Mouse (Mus musculus) lung, postnatal 25 days (tissue): Measurements from ENCODE around the gene Miga2.

ENCODE experiments used
- DNase-seq: peaks from one replicate; pipeline ENCODE4 v3.0.0; 2022; ENCODE audit warnings: low spot score

The Miga2 gene

GRCm38 (mm10) chr2:30363773-30364650, at the start of gene Miga2:
TSS of gene Miga2 (plus strand) at chr2:30364233.
- peak; percentile 100 for DNase-seq

DNA sequence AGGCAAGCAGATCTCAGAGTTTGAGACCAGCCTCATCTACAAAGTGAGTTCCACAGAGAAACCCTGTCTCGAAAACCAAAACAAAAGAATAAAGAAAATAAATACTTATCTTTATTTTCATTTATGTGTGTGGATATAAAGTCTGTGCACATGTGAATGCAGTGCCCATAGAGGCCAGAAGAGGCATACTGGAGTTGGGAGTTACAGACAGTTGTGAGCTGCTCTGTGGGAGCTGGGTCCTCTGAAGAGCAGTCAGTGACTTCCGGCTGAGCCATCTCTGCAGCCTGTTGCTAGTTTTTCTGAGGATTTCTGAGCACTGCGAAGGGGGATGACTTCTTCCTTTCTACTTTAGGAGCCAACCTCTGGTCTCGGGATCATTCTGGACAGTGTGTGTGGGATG, 47.9 kb upstream of the Miga2 start:
- no peak for DNase-seq

DNA sequence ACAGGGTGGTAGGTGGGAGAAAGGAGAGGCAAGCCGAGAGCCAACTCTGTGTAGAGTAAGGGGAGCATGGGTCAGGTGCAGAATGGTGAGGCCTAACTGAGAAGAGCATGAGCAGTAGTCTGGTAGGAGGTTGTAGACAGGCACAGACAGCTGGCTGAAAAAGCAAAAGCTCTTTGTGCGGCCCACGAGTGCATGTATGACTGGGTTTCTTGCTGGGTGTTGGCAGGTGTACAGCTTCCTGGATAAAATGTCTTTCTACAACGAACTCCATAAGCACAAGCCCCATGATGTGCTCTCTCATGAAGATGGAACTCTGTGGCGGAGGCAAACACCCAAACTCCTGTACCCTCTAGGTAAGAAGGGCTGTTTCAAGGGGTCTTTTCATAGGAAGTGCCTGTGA, 47.1 kb upstream of the Miga2 start:
- DNase-seq, result no peak

GRCm38 (mm10) chr2:30319260-30319659, 44.8 kb upstream of the Miga2 start:
- no peak for DNase-seq

DNA sequence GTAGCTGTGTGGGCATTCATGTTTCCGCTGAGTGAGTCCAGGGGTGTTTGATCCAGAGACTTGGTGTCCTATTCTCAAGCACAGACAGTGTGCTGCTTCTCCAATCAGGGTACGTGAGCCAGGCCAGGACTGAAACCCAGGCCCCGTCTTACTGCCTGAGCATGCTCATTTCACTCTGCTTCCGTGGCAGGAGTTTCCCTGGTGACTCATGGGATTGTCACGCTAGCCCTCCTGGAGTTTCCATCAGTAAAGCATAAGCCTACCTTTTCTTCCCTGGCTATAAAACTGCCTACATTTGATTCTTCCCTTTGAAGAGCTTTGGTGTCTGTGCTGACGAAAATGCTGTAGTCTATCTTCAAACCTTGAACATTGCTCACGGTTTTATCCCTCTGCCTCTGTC, 40.9 kb upstream of the Miga2 start:
- DNase-seq, result no peak

- DNase-seq, result no peak
These were observed 38.7 kb upstream of the Miga2 start for GRCm38 (mm10) chr2:30325296-30325695.

- DNase-seq, result no peak
These were observed 36.8 kb upstream of the Miga2 start for GRCm38 (mm10) chr2:30327276-30327675.

DNA sequence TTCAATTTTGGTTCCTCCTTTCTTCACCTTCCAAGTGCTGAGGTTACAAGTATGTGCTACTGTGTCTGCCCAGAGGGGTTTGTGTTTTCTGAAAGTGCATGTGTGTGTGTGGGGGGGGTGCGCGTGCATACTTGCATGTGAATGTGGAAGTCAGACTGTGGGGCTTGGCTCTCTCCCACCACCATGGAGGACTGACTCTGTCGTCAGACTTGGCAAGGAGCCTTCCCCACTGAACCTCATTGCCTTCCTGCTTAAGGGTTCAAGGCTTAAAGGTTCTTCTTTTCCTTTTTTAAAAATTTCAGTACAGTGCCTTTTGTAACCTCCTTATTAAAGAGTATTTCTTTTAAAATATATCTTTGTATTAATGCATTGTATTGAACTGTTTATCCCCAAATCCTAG, 35.2 kb upstream of the Miga2 start:
- DNase-seq, result no peak

DNA sequence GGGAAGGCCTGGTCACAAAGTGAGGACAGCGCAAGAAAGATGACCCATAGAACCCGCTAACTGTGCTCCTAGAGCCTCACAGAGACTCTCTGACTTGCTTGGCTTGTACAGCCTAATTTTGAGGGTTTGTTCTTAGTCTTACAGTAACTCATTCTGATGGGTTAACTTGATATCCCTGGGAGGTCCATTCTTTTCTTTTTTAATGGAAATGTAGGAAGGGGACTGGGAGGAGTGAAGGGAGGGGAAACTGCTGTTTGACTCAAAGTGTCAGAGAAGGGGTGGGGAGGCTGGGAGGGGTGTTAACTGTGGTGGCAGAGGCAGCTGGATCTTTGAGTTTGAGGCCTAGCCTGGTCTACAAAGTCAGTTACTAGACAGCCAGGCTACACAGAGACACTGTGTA, 28.7 kb upstream of the Miga2 start:
- no peak for DNase-seq

- DNase-seq, result no peak
These were observed 27.7 kb upstream of the Miga2 start for GRCm38 (mm10) chr2:30336174-30336915.

DNA sequence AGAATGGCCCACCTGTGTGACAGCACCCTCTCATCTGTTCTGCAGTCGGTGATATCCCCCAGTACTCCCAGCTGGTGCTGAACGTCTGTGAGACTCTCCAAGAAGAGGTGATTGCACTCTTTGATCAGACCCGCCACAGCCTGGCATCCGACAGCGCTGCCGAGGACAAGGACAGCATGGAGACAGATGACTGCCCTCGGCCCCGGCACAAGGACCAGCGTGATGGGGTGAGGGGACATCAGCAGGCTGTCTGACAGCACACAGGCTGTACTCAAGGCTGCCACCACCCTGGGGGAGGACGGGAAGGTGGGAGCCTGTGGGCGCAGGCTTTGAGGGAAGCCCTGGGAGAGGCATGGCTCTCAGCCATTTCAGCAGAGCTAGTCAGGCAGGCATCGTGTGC, 26.9 kb upstream of the Miga2 start:
- no peak for DNase-seq

DNA sequence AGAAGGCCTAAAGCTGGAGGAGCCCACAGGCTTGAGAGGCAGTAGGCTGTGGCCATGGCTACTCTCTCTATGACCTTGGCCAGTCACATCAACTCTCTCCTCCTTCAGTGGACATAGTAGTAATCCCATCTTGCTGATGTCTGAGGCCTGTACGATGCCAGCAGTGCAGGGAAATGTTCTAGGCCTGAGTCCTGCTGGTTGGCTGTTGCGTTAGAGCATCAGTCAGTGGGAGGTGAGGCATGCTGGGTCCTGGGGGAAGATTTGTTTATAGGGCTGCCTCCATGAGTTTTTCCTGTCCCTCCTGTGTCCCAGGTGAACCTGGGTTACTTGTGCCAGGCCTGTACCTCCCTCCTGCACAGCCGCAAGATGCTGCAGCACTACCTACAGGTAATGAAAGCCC, 22.0 kb upstream of the Miga2 start:
- no peak for DNase-seq

- no peak for DNase-seq
These were observed 21.5 kb upstream of the Miga2 start for GRCm38 (mm10) chr2:30342544-30342943.

DNA sequence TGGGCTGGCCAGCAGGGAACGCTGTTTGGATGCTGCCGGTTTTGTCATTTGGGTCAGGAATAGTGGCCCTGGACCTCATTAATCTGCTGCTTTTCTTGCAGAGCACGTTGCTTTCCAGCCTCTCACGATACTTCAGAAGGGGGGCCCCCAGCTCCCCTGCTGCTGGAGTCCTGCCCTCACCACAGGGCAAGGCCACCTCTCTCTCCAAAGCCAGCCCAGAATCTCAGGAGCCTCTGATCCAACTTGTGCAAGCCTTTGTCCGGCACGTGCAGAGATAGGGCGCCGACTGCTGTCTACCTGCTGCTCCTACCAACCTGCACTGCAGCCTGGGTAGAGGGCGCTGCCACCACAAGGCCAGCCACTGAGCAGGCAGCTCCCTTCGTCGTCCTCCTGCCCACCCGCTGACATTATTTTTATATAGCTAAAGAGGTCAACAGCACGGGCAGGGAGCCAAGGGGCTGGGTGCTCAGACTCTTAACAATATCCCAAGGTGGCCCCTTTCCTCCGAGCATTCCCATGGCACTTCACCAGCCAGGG, 20.4 kb upstream of the Miga2 start:
- DNase-seq, result no peak

- no peak for DNase-seq
These were observed 17.9 kb upstream of the Miga2 start for GRCm38 (mm10) chr2:30345971-30346676.

- no peak for DNase-seq
These were observed 14.8 kb upstream of the Miga2 start for GRCm38 (mm10) chr2:30349196-30349595.

DNA sequence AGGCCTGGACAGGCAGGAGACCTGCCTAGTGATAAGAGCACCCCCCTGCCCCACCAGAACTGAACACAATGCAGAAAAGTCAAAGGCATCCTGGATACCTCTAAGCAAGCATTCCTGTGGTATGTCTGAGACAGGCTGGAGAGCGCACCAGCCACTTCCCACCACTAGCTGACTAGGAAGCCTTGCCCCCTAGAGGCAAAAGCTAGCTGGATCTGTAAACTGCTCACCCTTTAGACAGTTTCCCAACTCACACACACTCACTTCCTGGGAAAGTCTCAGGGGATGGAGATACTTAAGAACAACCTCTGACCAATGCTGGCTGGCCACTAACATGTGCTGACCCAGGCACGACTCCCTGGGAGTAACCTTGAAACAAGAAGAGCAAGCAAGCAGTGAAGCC, 12.9 kb upstream of the Miga2 start:
- no peak for DNase-seq

GRCm38 (mm10) chr2:30355861-30356260, 8.2 kb upstream of the Miga2 start:
- DNase-seq, result no peak

DNA sequence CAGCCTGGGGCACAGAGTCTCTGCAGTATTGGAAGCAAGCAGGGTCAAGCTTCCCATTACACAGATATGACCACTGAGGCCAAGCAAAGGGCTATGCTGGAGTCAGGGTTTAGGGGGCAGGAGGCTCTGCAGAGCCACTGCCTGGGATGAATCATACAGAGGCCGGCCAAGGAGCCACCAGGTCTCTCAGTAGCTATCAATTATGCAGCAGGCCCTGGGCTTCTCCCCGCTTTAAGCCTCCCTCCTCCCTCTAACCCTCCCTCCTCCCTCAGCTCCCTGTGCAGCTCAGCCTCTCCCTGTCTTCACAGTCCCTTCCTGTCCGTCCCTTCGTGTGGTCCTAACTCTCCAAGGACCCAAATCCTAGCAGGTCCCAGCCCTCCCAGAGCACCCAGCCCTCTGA, 7.8 kb upstream of the Miga2 start:
- DNase-seq, result no peak

GRCm38 (mm10) chr2:30356906-30357305, 7.1 kb upstream of the Miga2 start:
- DNase-seq, result no peak

DNA sequence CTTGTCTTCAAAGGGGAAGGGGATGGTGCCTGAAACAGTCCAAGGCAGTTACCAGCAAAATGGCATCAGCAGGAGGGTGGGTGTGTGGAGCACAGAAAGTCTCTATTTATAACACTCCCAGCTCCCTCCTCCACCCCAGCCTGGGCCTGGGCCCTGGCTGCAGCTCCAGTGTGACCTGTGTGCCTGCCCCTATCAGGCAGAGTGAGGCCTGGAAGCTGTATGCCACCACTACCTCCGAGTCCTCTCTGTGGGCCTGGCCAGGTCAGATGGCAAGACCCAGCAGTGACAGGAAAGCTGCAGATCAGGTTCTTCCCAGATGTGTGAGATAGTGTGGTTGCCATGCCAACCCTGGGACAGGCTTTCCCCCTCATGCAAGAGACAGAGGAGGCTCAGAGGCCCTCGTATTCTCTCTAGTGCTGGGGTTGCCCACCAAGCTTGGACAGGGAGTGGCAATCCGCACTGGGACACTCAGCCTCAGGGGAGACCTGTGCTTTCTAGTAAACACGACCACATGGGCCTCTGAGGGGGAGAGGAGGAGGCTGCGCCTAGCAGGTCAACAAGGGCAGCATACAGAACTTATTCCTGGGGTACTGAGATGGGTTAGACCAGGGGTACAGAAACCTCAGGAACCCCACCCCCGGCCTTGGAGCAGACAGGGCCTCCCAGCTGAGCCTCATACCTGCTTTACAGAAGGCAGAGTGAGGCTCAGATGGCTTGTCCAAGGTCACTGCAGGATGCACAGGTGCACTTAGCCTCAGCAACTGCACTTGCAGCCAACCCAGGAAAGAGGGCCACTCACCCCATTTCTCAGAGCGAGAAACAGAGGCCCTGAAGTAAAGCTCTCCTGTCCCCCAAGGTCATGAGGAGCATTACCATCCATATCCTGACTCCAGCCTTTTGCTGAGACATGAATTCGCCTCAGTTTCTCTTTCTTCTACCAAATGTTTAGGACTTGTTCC, 6.2 kb upstream of the Miga2 start:
- no peak for DNase-seq
